Mouse (Mus musculus): ENCODE measurements around the gene Hoxc13. TPM values are rescaled to one million over a fixed set of nuclear protein-coding genes. Genes with fewer than 3 reads are reported as not detected.

Gene Hoxc13
- polyA plus RNA-seq, 1 experiment from 2014 or later = not detected

DNA sequence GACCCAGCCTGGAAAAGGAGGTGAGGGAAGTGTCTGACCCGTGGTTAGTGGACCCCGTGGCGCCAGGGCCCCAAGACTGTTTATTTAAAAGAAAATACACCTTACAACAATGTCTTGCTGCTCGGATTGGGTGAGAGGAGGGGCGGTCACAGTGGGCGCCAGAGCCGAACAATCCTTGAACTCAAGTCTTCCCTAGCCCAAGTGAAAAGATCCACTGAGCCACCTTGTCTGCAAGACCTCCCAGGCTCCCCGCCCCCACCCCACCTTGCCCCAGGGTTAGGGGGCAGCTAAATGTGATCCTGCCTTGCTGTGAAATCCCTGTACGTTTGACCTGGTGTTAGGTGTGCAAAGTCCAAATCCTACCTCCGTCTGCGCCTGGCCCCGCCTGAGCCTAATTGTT is 36.0 kb downstream of the Hoxc13 start:
- under 1% methylated on average over 12 of the region's 12 CpGs for WGBS
- Histone ChIP-seq H3K4me1 (no peaks in the 10 kb centered on the region), H3K4me3 (no peak overlapping the region), H3K27ac (replicated peaks) (no peak overlapping the region), H3K4me2 (replicated peaks) (no peak overlapping the region), H3K9ac (replicated peaks) (no peak overlapping the region), H3K36me3 (no peaks in the 10 kb centered on the region), H3K27me3 (peaks cover 94% of the 10 kb centered on the region), H3K9me3 (no peaks in the 10 kb centered on the region)
- ATAC-seq (replicated peaks) = no peak

DNA sequence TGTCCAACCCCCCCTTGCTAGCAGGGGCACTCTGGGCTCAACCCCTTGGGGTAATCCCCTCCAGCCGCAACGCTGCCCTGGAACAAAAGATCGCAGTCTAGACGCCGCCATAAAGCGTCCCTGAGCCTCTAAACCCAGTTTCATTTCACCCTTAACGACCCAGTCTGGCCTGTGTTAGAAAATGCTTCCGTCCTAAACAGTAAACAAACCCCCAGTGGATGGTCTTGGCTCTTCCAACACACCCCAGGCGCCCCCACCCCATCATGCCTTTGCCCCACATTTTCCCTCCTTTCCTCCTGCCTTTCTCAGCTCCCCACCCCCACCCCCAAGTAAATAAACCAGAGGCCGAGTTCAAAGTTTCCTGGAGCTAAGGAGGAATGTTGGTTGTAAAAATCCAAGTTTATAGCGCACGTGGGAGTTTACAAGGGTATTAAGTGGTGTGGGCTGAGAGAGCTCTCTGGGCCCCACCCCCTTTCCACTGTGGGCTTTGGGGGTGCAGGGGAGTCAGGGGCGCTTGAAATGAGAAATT is 38.8 kb downstream of the Hoxc13 start:
- H3K4me2 ChIP-seq (replicated peaks) = no peak overlapping the region
- no peak for ATAC-seq (replicated peaks)
- H3K9ac ChIP-seq (replicated peaks) = no peak overlapping the region
- H3K36me3 ChIP-seq = no peaks in the 10 kb centered on the region
- peaks cover 94% of the 10 kb centered on the region for H3K27me3 ChIP-seq
- no peak overlapping the region for H3K4me3 ChIP-seq
- H3K4me1 ChIP-seq = no peaks in the 10 kb centered on the region
- no peak overlapping the region for H3K27ac ChIP-seq (replicated peaks)
- WGBS = under 1% methylated on average over 13 of the region's 13 CpGs
- H3K9me3 ChIP-seq = no peaks in the 10 kb centered on the region

DNA sequence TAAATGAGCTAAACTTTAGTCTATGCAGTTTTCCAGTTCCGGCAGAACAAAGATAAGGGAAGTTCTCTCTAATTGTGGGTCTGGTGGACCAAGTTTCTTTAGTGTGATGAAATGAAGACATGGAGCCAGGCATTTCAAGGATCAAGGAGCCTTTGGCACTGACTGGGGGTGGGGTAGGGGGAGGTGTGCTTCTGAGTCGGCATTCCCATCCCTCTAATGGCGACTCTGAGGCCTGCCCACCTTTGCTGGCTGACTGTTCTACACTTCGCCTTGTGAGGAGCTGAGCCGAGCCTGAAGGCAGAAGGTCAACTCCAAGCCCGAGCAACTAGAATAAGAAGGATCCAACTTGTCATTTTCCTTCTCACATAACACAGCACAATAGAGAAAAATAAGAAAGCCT is 40.8 kb downstream of the Hoxc13 start:
- H3K9me3 ChIP-seq = no peaks in the 10 kb centered on the region
- H3K4me3 ChIP-seq = no peak overlapping the region
- H3K27me3 ChIP-seq = peaks cover 95% of the 10 kb centered on the region
- 6% methylated on average over 6 of the region's 6 CpGs for WGBS
- no peak overlapping the region for H3K9ac ChIP-seq (replicated peaks)
- no peaks in the 10 kb centered on the region for H3K36me3 ChIP-seq
- no peak overlapping the region for H3K27ac ChIP-seq (replicated peaks)
- ATAC-seq (replicated peaks) = no peak
- no peak overlapping the region for H3K4me2 ChIP-seq (replicated peaks)
- peaks cover 5% of the 10 kb centered on the region for H3K4me1 ChIP-seq

DNA sequence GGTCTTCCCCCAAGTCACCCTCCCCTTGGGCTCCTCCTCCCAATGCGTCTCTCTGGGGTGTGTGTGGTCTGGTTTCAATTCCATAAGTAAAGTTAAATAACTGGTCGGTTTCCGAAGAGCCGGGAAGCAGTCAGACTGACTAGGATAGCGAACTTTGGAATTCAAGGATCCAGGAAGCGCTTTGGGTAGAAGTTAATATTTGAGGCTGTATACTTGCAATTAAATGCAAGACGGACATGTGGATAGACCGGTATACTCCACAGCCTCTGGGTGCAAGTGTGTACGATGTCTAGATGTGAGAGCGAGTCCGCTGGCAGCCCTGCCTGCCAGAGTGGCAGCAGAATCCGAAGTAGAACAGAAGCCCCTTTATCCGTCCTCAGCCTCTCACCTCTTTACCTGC is 41.6 kb downstream of the Hoxc13 start:
- no peaks in the 10 kb centered on the region for H3K9me3 ChIP-seq
- H3K9ac ChIP-seq (replicated peaks) = no peak overlapping the region
- H3K4me1 ChIP-seq = peaks cover 7% of the 10 kb centered on the region
- no peaks in the 10 kb centered on the region for H3K36me3 ChIP-seq
- H3K4me3 ChIP-seq = no peak overlapping the region
- no peak for ATAC-seq (replicated peaks)
- no peak overlapping the region for H3K4me2 ChIP-seq (replicated peaks)
- H3K27ac ChIP-seq (replicated peaks) = no peak overlapping the region
- 2% methylated on average over 13 of the region's 13 CpGs for WGBS
- H3K27me3 ChIP-seq = peaks cover 95% of the 10 kb centered on the region

DNA sequence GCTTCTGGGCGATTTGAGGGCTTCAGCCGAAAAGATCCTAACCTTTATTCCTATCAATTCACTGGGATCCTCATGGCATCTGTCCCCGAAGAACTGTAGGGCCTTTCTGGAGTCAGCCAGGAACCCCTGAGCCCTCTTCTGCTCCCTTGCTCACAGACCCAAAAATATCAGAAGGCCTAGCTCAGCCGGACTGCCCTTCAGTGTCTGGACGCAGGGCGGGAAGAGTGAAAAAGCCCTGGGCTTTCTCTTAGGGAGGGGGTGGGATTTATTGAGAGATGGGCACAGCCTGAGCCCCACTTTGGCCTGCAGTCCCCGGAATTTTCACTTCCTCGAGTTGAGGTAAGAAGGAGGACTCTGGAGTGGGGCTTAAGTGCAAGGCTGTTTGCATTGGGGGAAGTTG is 42.4 kb downstream of the Hoxc13 start:
- Histone ChIP-seq H3K36me3 (no peaks in the 10 kb centered on the region), H3K27ac (replicated peaks) (no peak overlapping the region), H3K4me2 (replicated peaks) (no peak overlapping the region), H3K9me3 (no peaks in the 10 kb centered on the region), H3K4me1 (peaks cover 7% of the 10 kb centered on the region), H3K4me3 (no peak overlapping the region), H3K27me3 (peaks cover 94% of the 10 kb centered on the region), H3K9ac (replicated peaks) (no peak overlapping the region)
- ATAC-seq (replicated peaks) = no peak
- WGBS = 3% methylated on average over 8 of the region's 8 CpGs

DNA sequence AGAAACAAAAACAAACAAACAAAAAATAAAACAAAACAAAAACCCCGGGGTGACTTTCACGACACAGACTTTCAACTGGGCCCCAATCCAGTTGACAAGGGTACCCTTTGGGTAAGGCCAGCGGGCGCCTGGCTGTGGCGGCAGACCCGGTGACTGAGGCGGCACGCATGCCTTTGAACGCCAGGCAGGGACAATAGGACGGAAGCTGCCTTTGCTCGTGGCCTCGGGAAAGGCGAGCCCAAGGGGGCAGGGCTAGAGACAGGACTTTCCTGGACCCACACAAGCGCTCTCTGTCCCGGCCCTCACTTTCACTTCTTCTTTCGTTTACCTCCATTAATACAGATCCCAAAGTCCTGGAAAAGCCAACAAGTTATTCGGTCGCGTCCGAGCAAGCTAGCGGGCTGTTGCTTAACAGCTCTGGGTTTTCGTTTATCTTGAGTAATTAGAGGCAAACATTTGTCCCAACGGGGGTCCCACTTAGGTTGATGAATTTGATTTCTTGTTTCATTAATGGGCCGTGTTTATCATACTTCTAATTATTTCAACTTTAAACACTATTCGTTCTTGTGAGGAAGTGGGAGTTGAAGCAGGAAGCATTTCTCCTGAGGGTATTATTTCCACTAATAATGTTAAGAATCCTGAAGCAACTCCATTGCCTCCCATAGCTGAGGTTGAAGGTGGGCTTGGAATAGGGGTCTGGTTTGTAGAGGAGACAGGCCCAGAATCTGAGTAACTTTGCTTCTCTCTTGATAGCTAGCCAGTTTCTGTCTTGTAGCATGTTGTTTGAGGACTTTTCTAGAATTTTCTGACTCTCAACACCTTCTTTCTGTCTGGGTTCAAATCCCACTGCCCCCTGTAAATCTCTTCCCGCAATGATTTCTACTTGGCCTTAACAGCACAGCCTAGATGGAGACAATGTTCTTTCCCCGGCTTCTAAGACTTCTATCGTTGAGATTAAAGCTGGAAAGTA is 43.1 kb downstream of the Hoxc13 start:
- Histone ChIP-seq H3K4me2 (replicated peaks) (no peak overlapping the region), H3K9me3 (no peaks in the 10 kb centered on the region), H3K27me3 (peaks cover 93% of the 10 kb centered on the region), H3K4me3 (no peak overlapping the region), H3K36me3 (no peaks in the 10 kb centered on the region), H3K9ac (replicated peaks) (no peak overlapping the region), H3K27ac (replicated peaks) (no peak overlapping the region), H3K4me1 (peaks cover 7% of the 10 kb centered on the region)
- ATAC-seq (replicated peaks) = no peak
- WGBS = 2% methylated on average over 28 of the region's 28 CpGs

DNA sequence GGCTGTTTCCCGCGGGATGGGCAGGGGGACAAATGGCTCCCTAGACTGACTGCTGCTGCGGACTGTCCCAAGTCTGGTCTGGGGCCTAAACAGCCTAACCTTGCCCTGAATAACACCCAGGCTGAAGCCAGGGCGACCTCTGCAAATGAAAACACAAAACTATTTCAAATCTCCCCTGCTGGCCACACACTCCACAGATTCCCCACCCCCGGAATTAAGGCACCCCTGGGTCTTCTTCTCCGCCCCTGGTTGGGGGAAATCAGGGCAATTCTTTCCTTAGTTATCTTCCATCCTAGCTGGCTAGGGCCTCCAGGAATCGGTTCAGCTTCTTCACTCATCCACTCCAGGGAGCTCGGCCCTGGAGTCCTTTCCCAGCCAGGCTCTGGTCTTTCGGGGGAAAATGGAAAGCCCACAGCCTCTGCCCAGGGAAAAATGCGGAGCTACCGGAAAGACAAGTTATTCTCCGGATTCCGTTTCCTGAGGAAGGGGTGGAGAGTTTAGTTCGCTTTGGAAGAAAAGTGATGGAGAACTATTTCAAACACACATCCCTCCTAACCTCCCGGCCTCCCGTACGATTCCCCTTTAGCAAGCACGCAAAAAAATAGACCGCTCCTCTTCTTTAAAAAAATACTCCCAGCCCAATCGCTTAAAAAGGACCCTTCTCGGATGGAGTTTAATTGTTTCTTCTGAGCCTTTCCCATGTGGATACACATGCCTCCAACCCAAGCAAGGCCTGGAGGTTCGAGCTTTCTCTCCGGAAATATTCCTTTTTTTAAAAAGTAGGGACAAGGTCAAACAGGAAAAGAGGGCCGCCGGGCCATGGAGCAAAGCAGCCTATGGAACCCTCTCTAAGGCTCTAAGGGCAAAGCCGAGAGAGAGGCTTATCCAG is 44.3 kb downstream of the Hoxc13 start:
- Histone ChIP-seq H3K4me2 (replicated peaks) (no peak overlapping the region), H3K36me3 (no peaks in the 10 kb centered on the region), H3K9ac (replicated peaks) (no peak overlapping the region), H3K9me3 (no peaks in the 10 kb centered on the region), H3K4me3 (no peak overlapping the region), H3K4me1 (peaks cover 7% of the 10 kb centered on the region), H3K27ac (replicated peaks) (no peak overlapping the region), H3K27me3 (peaks cover 95% of the 10 kb centered on the region)
- WGBS = 3% methylated on average over 26 of the region's 26 CpGs
- no peak for ATAC-seq (replicated peaks)

DNA sequence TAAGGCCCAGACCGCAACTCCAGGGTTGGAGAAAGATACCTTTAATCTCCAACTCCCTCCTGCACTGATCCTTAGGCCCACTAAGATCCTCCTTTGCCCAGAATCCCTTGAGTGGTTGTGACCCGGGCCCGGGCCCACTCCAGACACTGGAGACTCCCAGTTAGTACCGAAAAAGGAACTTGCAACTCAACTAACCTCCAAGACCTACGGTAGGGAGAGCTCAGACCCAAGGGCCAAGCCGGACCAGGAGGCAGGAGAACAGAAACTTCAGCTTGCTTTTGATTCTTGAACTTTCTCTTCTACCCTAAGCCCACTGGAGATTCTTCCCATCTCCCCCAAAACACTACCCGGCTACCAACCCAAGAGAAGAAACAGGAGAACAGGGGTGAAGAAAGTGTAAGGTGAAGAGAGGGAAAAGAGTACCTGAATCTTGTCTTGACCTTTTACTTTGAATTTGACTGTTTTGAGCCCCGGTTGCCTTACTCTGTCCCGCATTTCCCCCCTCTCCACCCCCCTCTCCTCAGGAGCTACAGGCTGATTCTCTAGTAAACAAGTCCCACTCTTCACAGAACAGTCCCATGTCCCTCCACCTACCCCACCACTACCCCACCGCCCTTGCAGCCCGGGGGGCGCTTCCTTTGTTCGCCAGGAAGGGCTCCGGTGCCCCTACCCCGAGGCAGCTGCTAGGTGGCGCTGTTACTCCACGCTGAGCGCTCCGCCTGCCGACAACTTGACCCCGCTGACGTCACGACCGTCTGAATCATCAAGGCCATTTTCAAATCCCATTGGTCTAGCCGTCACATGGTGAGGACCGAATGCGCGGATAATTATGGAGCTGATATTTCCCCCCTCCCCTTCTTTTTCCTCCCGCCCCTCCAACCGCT is 45.2 kb downstream of the Hoxc13 start:
- ATAC-seq (replicated peaks) = 0 out of 2 replicates have a peak, but pooled peaks have one; percentile 19
- Histone ChIP-seq H3K36me3 (no peaks in the 10 kb centered on the region), H3K9me3 (no peaks in the 10 kb centered on the region), H3K27me3 (peaks cover 96% of the 10 kb centered on the region), H3K4me3 (peak overlapping the region; percentile 12; the same call in 1 of the 2 replicates), H3K4me1 (peaks cover 7% of the 10 kb centered on the region), H3K9ac (replicated peaks) (no peak overlapping the region), H3K27ac (replicated peaks) (no peak overlapping the region), H3K4me2 (replicated peaks) (0 out of 2 replicates have a peak overlapping the region, but pooled peaks have one; percentile 8)
- WGBS = 2% methylated on average over 30 of the region's 30 CpGs

DNA sequence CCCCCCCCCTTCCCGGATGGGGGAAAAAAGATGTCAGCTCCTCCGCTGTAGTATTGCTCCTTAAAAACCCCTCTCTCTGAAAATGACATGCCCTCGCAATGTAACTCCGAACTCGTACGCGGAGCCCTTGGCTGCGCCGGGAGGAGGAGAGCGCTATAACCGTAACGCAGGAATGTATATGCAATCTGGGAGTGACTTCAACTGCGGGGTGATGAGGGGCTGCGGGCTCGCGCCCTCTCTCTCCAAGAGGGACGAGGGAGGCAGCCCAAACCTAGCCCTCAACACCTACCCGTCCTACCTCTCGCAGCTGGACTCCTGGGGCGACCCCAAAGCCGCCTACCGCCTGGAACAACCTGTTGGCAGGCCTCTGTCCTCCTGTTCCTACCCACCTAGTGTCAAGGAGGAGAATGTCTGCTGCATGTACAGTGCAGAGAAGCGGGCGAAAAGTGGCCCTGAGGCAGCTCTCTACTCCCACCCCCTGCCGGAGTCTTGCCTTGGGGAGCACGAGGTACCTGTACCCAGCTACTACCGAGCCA is 45.9 kb downstream of the Hoxc13 start, which contains the start of gene Hoxc10:
Gene Hoxc10 (plus strand): TSS at position 21 of the 536 bp plus-strand sequence.
- no peak for ATAC-seq (replicated peaks)

DNA sequence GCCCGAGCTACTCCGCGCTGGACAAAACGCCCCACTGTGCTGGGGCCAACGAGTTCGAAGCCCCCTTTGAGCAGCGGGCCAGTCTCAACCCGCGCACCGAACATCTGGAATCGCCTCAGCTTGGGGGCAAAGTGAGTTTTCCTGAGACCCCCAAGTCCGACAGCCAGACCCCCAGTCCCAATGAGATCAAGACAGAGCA is 46.3 kb downstream of the Hoxc13 start, which contains the start of gene Hoxc5:
Gene Hoxc5 (plus strand): TSS at position 132 of the 199 bp plus-strand sequence.
- Histone ChIP-seq H3K4me1 (peaks cover 7% of the 10 kb centered on the region), H3K27ac (replicated peaks) (no peak within 1 kb of the TSS), H3K36me3 (no peaks in the 10 kb centered on the region), H3K9ac (replicated peaks) (no peak within 1 kb of the TSS), H3K4me3 (peak within 1 kb of the TSS; percentile 12; the same call in 1 of the 2 replicates), H3K9me3 (no peaks in the 10 kb centered on the region), H3K4me2 (replicated peaks) (0 out of 2 replicates have a peak within 1 kb of the TSS, but pooled peaks have one; percentile 8), H3K27me3 (peaks cover 98% of the 10 kb centered on the region)
- WGBS = 2% methylated on average over 12 of the region's 12 CpGs
- ATAC-seq (replicated peaks) = no peak

More for the DNA sequence above, 45.9 kb downstream of the Hoxc13 start, which contains the start of gene Hoxc10:
- H3K27me3 ChIP-seq = peaks cover 97% of the 10 kb centered on the region
- peaks cover 7% of the 10 kb centered on the region for H3K4me1 ChIP-seq
- WGBS = 2% methylated on average over 27 of the region's 27 CpGs
- no peak within 1 kb of the TSS for H3K9ac ChIP-seq (replicated peaks)
- peak within 1 kb of the TSS; percentile 12; the same call in 1 of the 2 replicates for H3K4me3 ChIP-seq
- H3K36me3 ChIP-seq = no peaks in the 10 kb centered on the region
- 0 out of 2 replicates have a peak within 1 kb of the TSS, but pooled peaks have one; percentile 8 for H3K4me2 ChIP-seq (replicated peaks)
- no peak within 1 kb of the TSS for H3K27ac ChIP-seq (replicated peaks)
- no peaks in the 10 kb centered on the region for H3K9me3 ChIP-seq

All from forebrain, embryonic 15.5 days (tissue).